Mouse (Mus musculus) spleen, adult 2 months (tissue): Measurements from ENCODE around the gene Gpr15. TPM values are rescaled to one million over a fixed set of nuclear protein-coding genes. Genes with fewer than 3 reads are reported as not detected.

Experiments
- DNase-seq, 2 experiments: peaks; one replicate each; pipeline versions ENCODE4 v3.0.0 to v3.0.0-alpha.2; 2012 to 2021; ENCODE audit warnings: low spot score in 2 of 2, low read depth in 1 of 2
- H3K27ac ChIP-seq: fragments of 200-500 bp; 2 replicates; pipeline ENCODE4 v1.5.1; 2012; ENCODE audit warnings: low read length, inconsistent platforms; ENCODE audit not compliant: insufficient read depth
- H3K27me3 ChIP-seq: fragments of 200-500 bp; 2 replicates; pipeline ENCODE4 v1.6.1; 2012; ENCODE audit warnings: mild to moderate bottlenecking, moderate library complexity, low read length, inconsistent platforms; ENCODE audit not compliant: control insufficient read depth, insufficient read depth
- H3K36me3 ChIP-seq: fragments of 200-500 bp; 2 replicates; pipeline ENCODE4 v1.6.1; 2012; ENCODE audit warnings: mild to moderate bottlenecking, low read length, inconsistent platforms; ENCODE audit not compliant: control insufficient read depth, insufficient read depth
- H3K4me1 ChIP-seq: fragments of 200-500 bp; 2 replicates; pipeline ENCODE4 v1.6.1; 2011; ENCODE audit warnings: inconsistent platforms; ENCODE audit not compliant: control insufficient read depth, insufficient read depth, insufficient read length
- H3K4me3 ChIP-seq: fragments of 200-500 bp; 2 replicates; pipeline ENCODE4 v1.5.1; 2011; ENCODE audit warnings: mild to moderate bottlenecking, inconsistent platforms; ENCODE audit not compliant: insufficient read depth, insufficient read length; ENCODE audit errors: extremely low read depth
- CTCF ChIP-seq: fragments of 200-500 bp; IDR thresholded peaks from 2 replicates; pipeline ENCODE4 v1.5.1; 2011; ENCODE audit warnings: mild to moderate bottlenecking, inconsistent platforms; ENCODE audit not compliant: insufficient read depth, insufficient read length, insufficient replicate concordance; ENCODE audit errors: extremely low read depth
- POLR2A ChIP-seq: fragments of 200-500 bp; IDR thresholded peaks from 2 replicates; pipeline ENCODE4 v1.6.1; 2011; ENCODE audit warnings: low read depth, low read length, inconsistent platforms
- WGBS: fragments of 180-500 bp; shearing (Covaris S2); methylation state at CpG from one replicate; pipeline ENCODE4 v1.1.7; 2018; 5-methylcytosine and 5-hydroxymethylcytosine counted together
- polyA plus RNA-seq: library from polyadenylated mRNA; depleted of rRNA; stranded (reverse); fragments of >200 nt; gene quantifications from 2 replicates; pipeline ENCODE4 v1.2.3, GENCODE M21; 2012; rRNA removed

Gene Gpr15
- polyA plus RNA-seq: 0.70 and 0.86 TPM in 2 replicates

- 75% methylated on average over 7 of the region's 7 CpGs for whole genome bisulfite sequencing
- no peaks in the 10 kb centered on the region for H3K27me3 ChIP-seq
- no peaks in the 10 kb centered on the region for H3K4me1 ChIP-seq
- no peaks in the 10 kb centered on the region for H3K36me3 ChIP-seq
- TF ChIP-seq CTCF (no peak), POLR2A (no peak)
- no peak within 1 kb of the TSS; the same call in 1 of the 2 replicates for H3K27ac ChIP-seq
- no peak for DNase-seq
- no peak within 1 kb of the TSS for H3K4me3 ChIP-seq
Measured at GRCm38 (mm10) chr16:58718666-58719120, at the start of gene Gpr15. TSS of gene Gpr15 (minus strand) at chr16:58719070.

GRCm38 (mm10) chr16:58763076-58763475 is 44.2 kb upstream of the Gpr15 start, which contains the start of gene Olfr172:
TSS of gene Olfr172 (minus strand) at chr16:58763176.
- no peak for TF ChIP-seq POLR2A
- no peak for TF ChIP-seq CTCF
- Histone ChIP-seq H3K36me3 (no peaks in the 10 kb centered on the region), H3K4me1 (no peaks in the 10 kb centered on the region), H3K27ac (no peak within 1 kb of the TSS), H3K27me3 (no peaks in the 10 kb centered on the region), H3K4me3 (no peak within 1 kb of the TSS)
- 86% methylated on average over 1 of the region's 1 CpGs for WGBS
- DNase-seq: no peak

DNA sequence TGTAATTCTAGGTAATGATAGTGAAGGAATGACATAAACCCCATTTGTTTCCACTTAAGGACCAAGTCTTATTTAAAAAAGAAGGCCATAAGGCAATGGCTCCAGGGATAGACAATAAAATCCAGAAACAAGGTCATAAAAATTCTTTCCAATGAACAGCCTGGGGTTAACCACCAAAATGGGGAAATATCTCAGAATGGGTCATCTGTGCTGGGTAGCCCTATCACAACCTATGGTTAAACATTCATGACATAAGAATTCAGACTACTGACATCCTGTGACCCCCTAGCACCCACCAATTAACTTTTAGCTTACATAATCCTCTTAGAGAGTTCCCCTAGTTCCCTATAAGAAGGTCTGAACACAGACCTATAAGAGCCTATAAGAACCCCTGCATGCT is 37.3 kb upstream of the Gpr15 start:
- Histone ChIP-seq H3K4me1 (no peaks in the 10 kb centered on the region), H3K27me3 (no peaks in the 10 kb centered on the region), H3K27ac (no peak overlapping the region), H3K36me3 (no peaks in the 10 kb centered on the region), H3K4me3 (no peak overlapping the region)
- TF ChIP-seq POLR2A: no peak
- TF ChIP-seq CTCF: no peak
- DNase-seq: no peak

DNA sequence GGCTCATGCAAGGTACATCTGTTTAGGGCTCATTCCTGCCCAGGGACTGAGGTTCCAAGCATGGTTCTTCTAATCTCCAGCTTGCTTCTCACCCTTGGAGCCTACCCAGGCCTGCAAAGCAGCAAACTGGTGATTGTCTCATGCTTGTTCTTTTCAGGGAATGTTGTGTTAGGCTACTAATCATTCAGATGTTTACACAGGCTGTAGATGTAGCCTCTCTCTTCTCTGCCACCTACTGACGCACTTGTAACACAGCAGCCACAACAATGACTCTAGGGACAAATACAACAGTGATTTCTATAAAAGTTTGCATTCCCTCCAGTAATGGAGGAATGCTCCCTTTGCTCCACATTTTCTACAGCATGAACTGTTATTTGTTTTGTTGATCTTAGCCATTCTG is 32.4 kb upstream of the Gpr15 start:
- H3K4me3 ChIP-seq: no peak overlapping the region
- H3K4me1 ChIP-seq: no peaks in the 10 kb centered on the region
- TF ChIP-seq POLR2A (no peak), CTCF (no peak)
- no peak for DNase-seq
- no peaks in the 10 kb centered on the region for H3K27me3 ChIP-seq
- no peak overlapping the region for H3K27ac ChIP-seq
- WGBS: 22% methylated on average over 1 of the region's 1 CpGs
- no peaks in the 10 kb centered on the region for H3K36me3 ChIP-seq

GRCm38 (mm10) chr16:58746715-58747114 is 27.8 kb upstream of the Gpr15 start:
- 71% methylated on average over 4 of the region's 4 CpGs for WGBS
- H3K27ac ChIP-seq: no peak overlapping the region
- DNase-seq: no peak
- TF ChIP-seq POLR2A: no peak
- no peaks in the 10 kb centered on the region for H3K27me3 ChIP-seq
- no peaks in the 10 kb centered on the region for H3K4me1 ChIP-seq
- H3K36me3 ChIP-seq: no peaks in the 10 kb centered on the region; the same call in 1 of the 2 replicates
- no peak overlapping the region for H3K4me3 ChIP-seq

GRCm38 (mm10) chr16:58740751-58741150 is 21.9 kb upstream of the Gpr15 start:
- TF ChIP-seq CTCF: no peak
- no peak for TF ChIP-seq POLR2A
- H3K36me3 ChIP-seq: no peaks in the 10 kb centered on the region; the same call in 1 of the 2 replicates
- H3K4me3 ChIP-seq: no peak overlapping the region
- H3K27ac ChIP-seq: no peak overlapping the region
- H3K4me1 ChIP-seq: no peaks in the 10 kb centered on the region
- no peaks in the 10 kb centered on the region for H3K27me3 ChIP-seq
- 95% methylated on average over 5 of the region's 5 CpGs for WGBS
- no peak for DNase-seq

DNA sequence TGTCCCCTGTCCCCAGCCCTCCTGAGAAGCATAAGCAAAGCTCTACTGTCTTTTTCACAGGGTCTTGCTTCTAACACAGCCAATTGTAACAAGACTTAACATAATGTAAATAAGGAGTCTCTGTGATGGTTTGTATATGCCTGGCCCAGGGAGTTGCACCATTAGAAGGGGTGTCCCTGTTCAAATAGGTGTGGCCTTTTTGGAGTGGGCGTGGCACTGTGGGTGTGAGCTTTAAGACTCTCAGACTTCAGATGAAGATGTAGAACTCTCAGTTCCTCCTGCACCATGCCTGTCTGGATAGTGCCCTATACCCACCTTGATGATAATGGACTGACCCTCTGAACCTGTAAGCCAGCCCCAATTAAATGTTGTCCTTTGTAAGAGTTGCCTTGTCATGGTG is 19.9 kb upstream of the Gpr15 start:
- DNase-seq: no peak

More for the DNA sequence above, 19.9 kb upstream of the Gpr15 start:
- WGBS: 82% methylated on average over 1 of the region's 1 CpGs
- Histone ChIP-seq H3K4me1 (no peaks in the 10 kb centered on the region), H3K27ac (no peak overlapping the region), H3K36me3 (no peaks in the 10 kb centered on the region; the same call in none of the 2 replicates), H3K4me3 (no peak overlapping the region), H3K27me3 (no peaks in the 10 kb centered on the region)
- TF ChIP-seq CTCF (no peak), POLR2A (no peak)
